Mouse (Mus musculus) limb, embryonic 11.5 days (tissue): ENCODE measurements around the gene Arhgef26. TPM values are rescaled to one million over a fixed set of nuclear protein-coding genes. Genes with fewer than 3 reads are reported as not detected.
A peak's percentile ranks its signal among the peaks of the same experiment; 100 is the strongest.

Source experiments
- ATAC-seq: fragments of 200-750 bp; cut with Nextera tagmentation; 2 replicates; pipeline ENCODE4 v1.8.0; 2017; ENCODE audit warnings: low read depth; ENCODE audit not compliant: insufficient number of reproducible peaks, low FRiP score, low TSS enrichment
- DNase-seq: peaks from one replicate; pipeline ENCODE4 v3.0.0-alpha.2; 2015; ENCODE audit warnings: low spot score
- H3K27ac ChIP-seq: fragments of 300-500 bp; sonication (generic); replicated peaks from 2 replicates; pipeline ENCODE4 v1.5.1; 2014; ENCODE audit warnings: low read depth, mild to moderate bottlenecking, low read length
- H3K27me3 ChIP-seq: fragments of 300-500 bp; sonication (generic); 2 replicates; pipeline ENCODE4 v1.6.1; 2014; ENCODE audit warnings: mild to moderate bottlenecking, low read length, mixed read lengths; ENCODE audit not compliant: control insufficient read depth, insufficient read depth
- H3K36me3 ChIP-seq: fragments of 300-500 bp; sonication (generic); 2 replicates; pipeline ENCODE4 v1.6.1; 2014; ENCODE audit warnings: mild to moderate bottlenecking, low read length, moderate library complexity, mixed read lengths; ENCODE audit not compliant: control insufficient read depth, insufficient read depth
- H3K4me1 ChIP-seq: fragments of 300-500 bp; sonication (generic); 2 replicates; pipeline ENCODE4 v1.6.1; 2014; ENCODE audit warnings: low read length, mixed read lengths; ENCODE audit not compliant: control insufficient read depth, insufficient read depth
- H3K4me2 ChIP-seq: fragments of 300-500 bp; sonication (generic); 2 replicates; pipeline ENCODE4 v1.6.1; 2014; ENCODE audit warnings: low read depth, mild to moderate bottlenecking, moderate library complexity; ENCODE audit not compliant: severe bottlenecking
- H3K4me3 ChIP-seq: fragments of 300-500 bp; sonication (generic); 2 replicates; pipeline ENCODE4 v1.5.1; 2014; ENCODE audit warnings: low read depth, low read length
- H3K9ac ChIP-seq: fragments of 300-500 bp; sonication (generic); 2 replicates; pipeline ENCODE4 v1.6.1; 2014; ENCODE audit warnings: mild to moderate bottlenecking, low read length
- H3K9me3 ChIP-seq: fragments of 300-500 bp; sonication (generic); 2 replicates; pipeline ENCODE4 v1.6.1; 2016; ENCODE audit warnings: low read length; ENCODE audit not compliant: control insufficient read depth
- WGBS: fragments of 180-500 bp; shearing (Covaris S2); extraction: QIAGEN DNeasy Blood & Tissue Kit; methylation state at CpG from one replicate; pipeline ENCODE4 v1.1.7; 2014; 5-methylcytosine and 5-hydroxymethylcytosine counted together
- polyA plus RNA-seq: library from polyadenylated mRNA; unstranded; fragments of >200 nt; fragmentation: Nextera tagmentation; extraction: Ambion mirVana; gene quantifications from 2 replicates; pipeline ENCODE4 v1.2.1, GENCODE M21; 2014

Gene Arhgef26
- polyA plus RNA-seq, 1 experiment from 2014 or later = 4.0 TPM

DNA sequence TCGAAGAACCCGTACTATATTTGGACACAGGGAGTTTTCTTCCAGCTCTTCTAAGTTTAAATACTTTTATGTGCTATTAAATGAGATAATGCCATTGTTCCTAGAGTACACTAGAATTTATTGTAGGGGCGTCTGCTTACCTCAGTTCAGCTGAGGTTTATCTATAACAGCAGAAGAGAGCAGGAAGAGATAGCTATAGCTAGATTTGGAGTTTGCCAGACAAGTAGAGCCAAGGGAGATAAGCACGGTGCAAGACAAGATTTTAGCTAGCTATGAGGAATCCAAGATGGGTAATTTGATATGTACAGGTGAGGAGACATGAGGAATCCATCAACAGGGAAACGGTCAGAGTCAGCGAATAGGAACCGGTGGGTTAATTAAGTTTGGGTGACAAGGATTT, 108.1 kb downstream of the Arhgef26 start:
- 91% methylated on average over 7 of the region's 7 CpGs for WGBS

GRCm38 (mm10) chr3:62447151-62447550, 109.0 kb downstream of the Arhgef26 start:
- no peak overlapping the region for H3K4me3 ChIP-seq
- no peak overlapping the region for H3K9ac ChIP-seq
- WGBS = 86% methylated on average over 8 of the region's 8 CpGs
- DNase-seq = no peak
- no peaks in the 10 kb centered on the region for H3K36me3 ChIP-seq
- no peaks in the 10 kb centered on the region for H3K27me3 ChIP-seq
- no peak overlapping the region for H3K4me2 ChIP-seq
- H3K27ac ChIP-seq = no peak overlapping the region
- no peak for ATAC-seq
- no peaks in the 10 kb centered on the region for H3K9me3 ChIP-seq
- H3K4me1 ChIP-seq = no peaks in the 10 kb centered on the region

More for the DNA sequence above, 108.1 kb downstream of the Arhgef26 start:
- H3K27ac ChIP-seq = no peak overlapping the region
- no peak overlapping the region for H3K4me3 ChIP-seq
- ATAC-seq (no peak), DNase-seq (no peak)
- H3K9ac ChIP-seq = no peak overlapping the region
- no peak overlapping the region for H3K4me2 ChIP-seq
- no peaks in the 10 kb centered on the region for H3K27me3 ChIP-seq
- H3K4me1 ChIP-seq = no peaks in the 10 kb centered on the region
- H3K36me3 ChIP-seq = no peaks in the 10 kb centered on the region
- no peaks in the 10 kb centered on the region for H3K9me3 ChIP-seq

DNA sequence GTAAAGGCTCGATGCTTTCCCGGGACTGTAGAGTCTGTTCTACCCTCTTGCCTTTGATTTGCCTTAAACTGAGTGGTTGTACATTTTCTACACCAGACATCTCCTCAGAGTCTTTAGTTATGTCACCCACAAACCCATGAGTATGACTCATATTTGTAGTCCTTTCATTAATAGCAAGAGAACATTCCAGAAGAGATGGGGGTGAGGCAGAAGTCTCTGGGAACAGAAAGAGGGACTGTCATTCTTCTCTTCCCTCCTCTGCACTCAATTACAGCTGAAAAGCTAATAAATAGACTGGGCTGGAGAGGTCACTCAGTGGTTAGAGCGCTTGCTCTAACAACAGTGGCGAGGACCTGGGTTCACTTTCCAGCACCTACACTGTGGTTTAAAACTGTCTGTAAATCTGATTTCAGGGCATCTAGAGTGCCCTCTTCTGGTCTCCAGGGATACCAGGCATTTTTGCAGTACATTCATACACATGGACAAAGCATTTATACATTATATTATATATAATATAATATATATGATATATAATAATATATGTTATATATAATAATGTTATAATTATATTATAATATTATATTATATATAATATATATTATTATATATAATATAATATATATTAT, 111.8 kb downstream of the Arhgef26 start:
- H3K4me1 ChIP-seq = no peaks in the 10 kb centered on the region
- H3K27me3 ChIP-seq = no peaks in the 10 kb centered on the region
- no peak overlapping the region for H3K4me3 ChIP-seq
- H3K27ac ChIP-seq = no peak overlapping the region
- H3K4me2 ChIP-seq = no peak overlapping the region
- WGBS = 91% methylated on average over 4 of the region's 4 CpGs
- H3K36me3 ChIP-seq = no peaks in the 10 kb centered on the region
- DNase-seq = no peak
- H3K9ac ChIP-seq = no peak overlapping the region
- H3K9me3 ChIP-seq = no peaks in the 10 kb centered on the region
- no peak for ATAC-seq

DNA sequence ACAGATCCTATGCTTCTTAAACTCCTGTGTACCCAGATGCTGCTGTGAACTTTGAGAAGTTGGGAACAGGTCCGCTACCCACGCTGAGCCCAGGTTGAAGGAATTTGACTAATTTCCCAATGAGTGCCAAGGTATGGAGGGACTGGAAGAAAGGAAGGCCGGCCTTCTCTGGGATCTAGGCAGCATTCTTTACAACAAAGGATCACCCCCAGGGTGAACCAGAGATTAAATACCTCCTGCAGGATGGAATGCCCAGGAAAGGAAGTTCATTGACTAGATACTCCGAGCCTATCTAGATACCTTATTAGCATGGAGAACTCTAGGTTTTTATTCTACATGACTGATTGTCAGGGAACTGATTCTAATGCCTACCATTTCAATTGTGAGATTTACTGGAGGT, 114.8 kb downstream of the Arhgef26 start:
- Histone ChIP-seq H3K4me3 (no peak overlapping the region), H3K9ac (no peak overlapping the region), H3K4me2 (no peak overlapping the region), H3K9me3 (no peaks in the 10 kb centered on the region), H3K27ac (no peak overlapping the region), H3K27me3 (no peaks in the 10 kb centered on the region), H3K36me3 (no peaks in the 10 kb centered on the region), H3K4me1 (no peaks in the 10 kb centered on the region)
- no peak for DNase-seq
- 72% methylated on average over 4 of the region's 4 CpGs for WGBS
- no peak for ATAC-seq

DNA sequence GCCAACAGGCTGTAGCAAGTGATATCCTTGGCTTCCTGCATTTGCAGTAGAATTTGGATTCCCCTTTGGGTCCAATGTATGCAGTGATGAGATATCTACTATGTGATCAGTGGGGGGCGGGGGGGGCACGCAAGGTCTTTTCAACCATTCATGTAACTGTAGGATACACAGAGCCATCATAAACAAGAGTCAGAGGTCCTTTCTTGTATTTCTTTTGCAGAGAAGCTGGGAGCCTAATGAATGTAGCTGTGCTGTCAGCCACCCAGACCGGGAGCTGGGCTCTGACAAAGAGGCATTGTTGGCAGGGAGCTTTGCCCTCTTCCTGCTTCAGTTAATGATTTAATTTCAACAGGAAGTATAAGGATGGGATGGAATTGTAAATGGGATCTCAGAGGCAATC, 116.0 kb downstream of the Arhgef26 start:
- Histone ChIP-seq H3K27me3 (no peaks in the 10 kb centered on the region), H3K4me2 (no peak overlapping the region), H3K4me3 (no peak overlapping the region), H3K4me1 (no peaks in the 10 kb centered on the region), H3K9me3 (no peaks in the 10 kb centered on the region), H3K9ac (no peak overlapping the region), H3K36me3 (no peaks in the 10 kb centered on the region), H3K27ac (no peak overlapping the region)
- WGBS = 64% methylated on average over 3 of the region's 3 CpGs
- DNase-seq (no peak), ATAC-seq (no peak)

DNA sequence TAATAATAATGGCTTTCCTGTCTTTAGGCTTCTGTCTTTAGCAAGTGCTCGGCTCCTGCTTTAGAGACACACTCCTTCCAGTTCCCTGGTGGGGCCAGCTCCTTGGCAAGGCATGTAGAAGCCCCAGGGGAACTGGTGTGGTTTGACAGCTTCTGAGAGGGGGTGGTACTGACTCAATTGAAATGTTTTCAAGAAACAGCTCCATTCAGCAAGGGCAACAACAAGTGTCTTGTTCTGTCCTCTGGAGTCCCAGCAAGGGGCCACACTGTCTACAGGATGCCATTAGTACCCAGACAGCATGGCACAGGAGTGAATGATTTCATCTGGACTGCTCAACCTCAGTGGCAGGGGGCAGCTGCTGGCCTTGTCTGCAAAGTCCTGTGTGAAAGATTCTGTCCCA, 117.7 kb downstream of the Arhgef26 start:
- DNase-seq = no peak
- H3K4me1 ChIP-seq = peaks cover 4% of the 10 kb centered on the region; the same call in 1 of the 2 replicates
- 50% methylated on average over 1 of the region's 1 CpGs for WGBS

GRCm38 (mm10) chr3:62458284-62459013, 120.3 kb downstream of the Arhgef26 start:
- Histone ChIP-seq H3K4me2 (no peak overlapping the region), H3K4me1 (peaks cover 4% of the 10 kb centered on the region; the same call in 1 of the 2 replicates), H3K9me3 (no peaks in the 10 kb centered on the region), H3K27ac (no peak overlapping the region), H3K36me3 (peaks cover 4% of the 10 kb centered on the region; the same call in 1 of the 2 replicates), H3K27me3 (no peaks in the 10 kb centered on the region), H3K9ac (no peak overlapping the region), H3K4me3 (no peak overlapping the region)
- WGBS = 40% methylated on average over 6 of the region's 6 CpGs
- DNase-seq = peak; percentile 75
- peak; percentile 78 for ATAC-seq

More for the DNA sequence above, 117.7 kb downstream of the Arhgef26 start:
- Histone ChIP-seq H3K4me3 (no peak overlapping the region), H3K27ac (no peak overlapping the region), H3K36me3 (no peaks in the 10 kb centered on the region; the same call in 1 of the 2 replicates), H3K4me2 (no peak overlapping the region), H3K9ac (no peak overlapping the region), H3K9me3 (no peaks in the 10 kb centered on the region), H3K27me3 (no peaks in the 10 kb centered on the region)
- ATAC-seq = no peak

DNA sequence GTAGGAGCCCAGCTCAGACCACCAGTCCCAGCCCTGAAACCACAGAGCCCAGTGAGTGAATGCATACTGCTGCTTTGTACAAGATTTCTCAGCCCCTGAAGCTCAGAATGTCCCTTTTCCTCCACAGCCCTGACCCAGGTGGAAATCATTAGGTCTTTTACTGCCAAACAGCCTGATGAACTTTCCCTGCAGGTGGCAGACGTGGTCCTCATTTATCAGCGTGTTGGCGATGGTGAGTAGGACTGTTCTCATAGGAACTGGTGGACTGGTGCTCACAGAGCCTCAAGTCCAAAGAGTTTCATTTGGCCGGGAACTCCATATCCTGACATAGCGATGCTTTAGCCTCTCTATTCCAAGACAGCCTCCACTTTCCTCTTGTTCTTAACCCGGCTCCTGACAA, 121.3 kb downstream of the Arhgef26 start:
- H3K4me2 ChIP-seq = no peak overlapping the region
- ATAC-seq (peak; percentile 24; the same call in 1 of the 2 replicates), DNase-seq (peak; percentile 47)
- no peaks in the 10 kb centered on the region for H3K27me3 ChIP-seq
- WGBS = 47% methylated on average over 6 of the region's 6 CpGs
- no peaks in the 10 kb centered on the region for H3K9me3 ChIP-seq
- H3K36me3 ChIP-seq = peaks cover 4% of the 10 kb centered on the region; the same call in 1 of the 2 replicates
- no peak overlapping the region for H3K4me3 ChIP-seq
- 0 out of 2 replicates have a peak overlapping the region, but pooled peaks have one; percentile 6 for H3K27ac ChIP-seq
- H3K9ac ChIP-seq = no peak overlapping the region
- H3K4me1 ChIP-seq = peaks cover 4% of the 10 kb centered on the region; the same call in 1 of the 2 replicates
